Mouse (Mus musculus) telencephalon, adult 2 months (tissue): ENCODE measurements at regions not wholly inside any gene's neighbourhood (a gene's known extent, or its start where the extent isn't known, plus 50 kb on each side); places are given as distances from the start of the nearest gene placed in this dataset.

Source experiments
- DNase-seq: peaks from one replicate; pipeline ENCODE4 v3.0.0-alpha.2; 2011; ENCODE audit warnings: low read depth, low spot score

DNA sequence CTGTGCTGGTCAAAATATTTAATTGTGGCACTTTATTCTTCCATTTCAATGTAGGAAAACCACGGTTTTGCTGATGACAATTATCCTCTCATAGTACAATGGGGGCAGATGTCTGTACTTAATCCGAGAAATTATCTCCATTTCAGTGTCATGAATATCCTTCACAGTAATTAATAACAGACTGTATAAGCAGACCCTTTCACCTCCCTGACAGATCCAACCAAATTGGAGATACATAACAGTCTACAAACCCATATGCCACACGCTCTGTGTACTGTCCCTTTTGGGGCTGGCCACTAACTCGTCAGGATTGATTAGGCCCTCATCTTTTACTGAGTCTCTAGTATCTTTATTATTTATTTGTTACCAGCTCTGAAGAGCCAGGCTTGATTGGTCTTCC, 212.6 kb upstream of the Igfbp7 start:
- DNase-seq: no peak

DNA sequence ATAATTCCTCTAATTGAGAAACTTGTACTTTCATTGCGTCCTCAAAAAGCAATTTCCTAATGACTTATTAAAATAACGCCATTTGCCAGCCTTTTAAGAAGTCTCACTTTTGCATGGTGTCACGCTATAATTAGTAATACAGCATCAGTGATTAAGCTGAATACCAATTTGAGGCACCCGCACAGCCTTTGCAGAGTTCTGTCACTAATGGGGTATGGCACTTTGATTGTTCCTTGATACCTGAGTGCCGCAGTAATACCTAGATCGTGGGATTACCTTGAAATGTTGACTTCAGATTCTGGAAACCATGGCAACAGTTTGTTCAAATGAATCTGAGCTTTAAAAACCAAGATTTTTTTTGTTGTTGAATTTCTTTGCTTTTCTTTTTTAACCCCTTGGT, 202.7 kb upstream of the Igfbp7 start:
- peak; percentile 11 for DNase-seq

DNA sequence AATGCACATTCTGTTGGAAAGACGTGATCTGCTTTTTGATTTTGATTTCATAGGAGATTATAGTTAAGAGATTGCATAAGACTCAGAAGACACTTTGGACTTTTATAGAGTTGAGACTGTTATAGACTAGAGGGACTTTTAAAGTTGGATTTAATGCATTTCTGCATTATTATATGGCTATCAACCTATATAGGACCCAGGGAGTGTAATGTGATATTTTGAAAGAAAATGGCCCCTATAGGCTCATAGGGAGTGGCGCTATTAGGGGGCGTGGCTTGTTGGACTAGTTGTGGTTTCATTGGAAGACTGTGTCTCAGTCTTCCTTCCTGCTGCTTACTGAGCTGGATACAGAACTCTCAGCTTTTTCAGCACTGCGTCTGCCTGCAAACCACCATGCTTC, 186.9 kb upstream of the Igfbp7 start:
- no peak for DNase-seq

DNA sequence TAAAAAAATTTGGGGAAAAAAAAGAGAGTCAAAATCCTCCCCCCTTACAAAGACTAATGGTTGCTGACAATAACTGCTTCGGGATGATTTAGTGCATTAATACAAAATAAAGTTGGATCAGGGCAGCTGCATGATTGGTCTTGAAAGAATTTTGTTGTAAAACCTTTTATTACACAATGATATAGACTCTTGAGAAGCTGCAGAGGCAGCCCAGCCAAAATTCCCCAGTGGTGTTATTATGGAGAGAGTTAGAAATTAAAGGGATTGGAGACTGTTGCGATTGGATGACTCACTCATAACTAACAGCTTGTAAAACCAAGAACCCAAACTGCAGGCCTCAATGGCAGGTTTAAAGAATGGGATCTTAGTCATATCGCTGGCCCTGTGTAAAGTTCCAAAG, 181.4 kb upstream of the Igfbp7 start:
- no peak for DNase-seq

DNA sequence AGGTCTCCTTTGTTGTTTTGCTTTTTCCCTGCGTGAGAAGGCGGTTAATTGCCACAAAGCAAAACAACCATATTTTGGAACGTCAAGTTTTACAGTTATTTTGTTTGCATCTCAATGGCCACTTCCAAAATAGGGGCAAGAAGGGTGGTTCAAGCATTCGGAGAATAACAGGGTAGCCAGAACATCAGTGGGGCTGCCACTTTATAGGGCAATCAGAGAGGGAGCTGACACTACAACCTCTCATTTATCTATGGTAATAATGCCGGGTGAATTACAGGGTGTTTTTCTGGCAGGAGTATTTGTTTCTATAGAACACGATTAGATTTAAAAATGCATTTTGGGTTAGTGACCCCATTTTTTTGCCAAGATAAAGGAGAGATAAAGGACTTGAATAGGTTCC, 173.9 kb upstream of the Igfbp7 start:
- no peak for DNase-seq

DNA sequence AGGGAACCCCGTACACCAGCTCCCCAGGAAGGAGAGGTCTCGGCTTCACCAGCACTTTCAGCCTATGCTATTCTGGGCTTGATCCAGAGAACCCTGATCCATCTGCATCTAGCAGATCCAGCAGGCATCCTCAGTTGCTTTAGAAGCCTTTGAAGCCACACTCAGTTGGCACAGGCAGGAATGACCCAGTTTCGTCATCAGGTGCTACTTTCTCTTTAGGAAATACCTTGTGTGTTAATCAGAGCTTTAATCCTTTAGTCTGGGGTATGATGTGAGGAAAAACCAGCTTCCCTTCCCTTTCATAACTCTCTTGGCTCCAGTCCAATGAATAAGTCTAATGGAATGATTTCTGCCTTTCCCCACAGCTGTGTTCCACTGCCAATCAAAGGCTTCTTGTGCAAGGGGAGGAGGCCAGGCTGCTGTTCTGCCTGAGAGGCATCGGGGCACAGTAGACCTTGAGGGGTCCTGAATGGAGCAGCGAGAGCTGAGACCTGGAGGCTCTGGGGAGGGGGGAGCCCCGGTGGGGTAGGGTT, 173.3 kb upstream of the Igfbp7 start:
- DNase-seq: peak; percentile 33

DNA sequence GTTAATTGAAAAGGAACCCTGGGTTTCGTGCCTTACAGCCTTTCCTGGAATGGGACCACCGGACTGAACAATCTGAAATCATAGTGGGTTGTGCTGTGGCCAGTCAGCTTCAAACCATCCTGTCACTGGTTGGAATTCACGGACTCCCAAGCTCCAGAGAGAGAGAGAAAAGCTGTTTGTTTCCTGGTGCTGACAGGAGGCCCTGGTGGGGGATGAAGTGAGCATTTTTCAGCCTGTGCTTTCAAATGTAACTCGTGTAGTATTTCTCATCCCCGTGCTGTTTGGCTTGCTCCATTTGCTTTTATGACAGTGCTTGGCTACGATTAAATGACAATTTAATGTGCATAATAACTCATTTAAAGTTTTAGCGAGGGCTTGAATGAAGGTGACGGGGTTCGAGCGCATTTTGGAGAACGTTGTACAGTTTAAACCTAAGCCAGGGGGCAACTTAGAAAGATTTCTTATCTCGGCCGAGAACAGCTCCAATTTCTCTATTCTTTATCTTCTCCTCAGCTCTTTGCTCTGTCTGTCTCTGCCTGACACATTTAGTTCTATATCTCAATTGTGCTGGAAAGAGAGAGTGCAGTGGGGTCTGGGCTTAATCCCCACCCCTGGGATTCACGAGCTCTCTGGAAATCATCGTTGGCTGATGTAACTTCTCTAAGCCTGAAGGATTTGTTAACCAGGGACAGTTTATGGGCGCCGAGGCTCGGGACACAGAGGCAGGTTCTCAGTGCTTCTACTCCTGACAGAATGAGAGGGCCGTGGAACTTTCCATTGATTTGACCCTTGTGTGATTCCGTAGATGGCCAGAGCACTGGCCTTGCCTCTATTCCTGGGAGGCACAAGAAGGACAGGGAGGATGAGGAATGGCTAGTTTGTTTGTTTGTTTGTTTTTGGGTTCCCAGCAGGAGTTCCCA, 172.2 kb upstream of the Igfbp7 start:
- DNase-seq: no peak

DNA sequence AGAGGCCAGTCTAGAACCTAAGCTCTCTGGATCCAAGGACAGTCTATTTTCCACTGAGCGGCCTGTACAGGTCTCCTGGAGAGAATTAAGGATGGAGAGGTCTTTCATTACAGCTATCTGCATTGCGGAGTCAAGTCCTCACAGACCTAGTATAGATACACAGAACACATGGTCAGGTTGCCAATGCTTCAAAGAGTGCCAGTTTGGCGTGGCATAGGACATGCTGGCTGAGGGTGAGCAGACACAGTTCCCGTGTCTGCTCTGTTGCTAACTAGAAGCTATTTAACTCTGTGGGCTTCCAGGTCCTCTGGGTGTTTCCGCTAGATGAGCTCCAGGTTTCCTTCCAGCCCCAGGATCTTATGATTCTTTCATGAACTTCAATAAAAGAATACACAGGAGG, 169.0 kb upstream of the Igfbp7 start:
- no peak for DNase-seq

DNA sequence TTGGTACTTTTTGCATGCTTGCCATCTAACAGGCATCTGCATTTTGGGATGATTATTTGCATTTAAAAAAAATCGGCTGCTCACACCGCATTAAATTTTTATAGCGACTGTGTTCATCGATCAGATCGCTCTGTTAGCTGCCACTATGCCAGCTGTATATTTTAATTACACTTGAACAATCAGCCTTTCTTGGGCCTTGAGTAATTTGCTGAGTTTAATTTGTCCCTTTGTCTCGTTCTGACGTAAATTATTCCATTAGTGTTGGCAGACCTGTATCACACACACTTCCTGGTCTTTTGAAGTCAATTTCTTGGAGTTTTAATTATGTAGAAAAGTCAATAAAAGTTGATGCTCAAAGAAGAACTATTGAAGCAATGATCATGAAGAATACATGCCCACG, 167.9 kb upstream of the Igfbp7 start:
- no peak for DNase-seq

DNA sequence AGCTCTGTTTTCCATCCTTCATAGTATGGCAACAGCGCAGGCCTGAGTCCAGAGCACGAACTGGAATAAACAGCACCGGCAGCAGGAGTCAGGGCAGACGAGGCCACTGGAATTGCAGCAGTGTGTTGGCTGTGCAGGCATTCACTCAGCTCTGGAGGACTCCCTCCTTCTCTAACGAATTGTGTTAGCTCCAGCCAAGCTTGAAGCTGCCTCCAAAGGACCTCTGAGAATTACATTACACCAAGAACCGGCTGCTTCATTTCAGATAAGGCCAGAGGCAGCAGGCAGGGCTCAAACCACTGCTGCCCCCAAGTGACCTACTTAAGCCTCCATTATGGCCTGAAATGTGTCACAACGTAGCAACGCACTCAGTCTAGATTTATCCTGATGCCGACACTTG, 162.5 kb upstream of the Igfbp7 start:
- DNase-seq: no peak

DNA sequence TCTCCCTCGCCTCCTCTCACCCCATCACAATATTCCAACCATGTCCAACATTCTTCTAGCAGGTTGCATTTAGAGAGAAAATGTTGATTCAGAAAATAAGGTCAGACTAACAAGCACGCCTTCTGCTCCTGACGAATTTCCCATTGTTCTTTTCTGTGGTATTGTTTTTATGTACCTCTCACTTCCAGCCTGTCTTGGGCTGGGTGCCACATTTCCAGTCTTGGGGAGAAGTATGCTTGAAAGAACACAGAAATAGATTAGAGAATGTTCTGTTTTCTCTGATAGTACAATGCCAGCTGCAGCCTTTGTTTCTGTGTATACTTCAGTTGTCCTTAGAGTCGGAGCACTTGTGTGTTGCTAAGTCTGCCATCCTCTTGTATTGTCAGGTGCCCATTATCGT, 160.3 kb upstream of the Igfbp7 start:
- peak; percentile 27 for DNase-seq

DNA sequence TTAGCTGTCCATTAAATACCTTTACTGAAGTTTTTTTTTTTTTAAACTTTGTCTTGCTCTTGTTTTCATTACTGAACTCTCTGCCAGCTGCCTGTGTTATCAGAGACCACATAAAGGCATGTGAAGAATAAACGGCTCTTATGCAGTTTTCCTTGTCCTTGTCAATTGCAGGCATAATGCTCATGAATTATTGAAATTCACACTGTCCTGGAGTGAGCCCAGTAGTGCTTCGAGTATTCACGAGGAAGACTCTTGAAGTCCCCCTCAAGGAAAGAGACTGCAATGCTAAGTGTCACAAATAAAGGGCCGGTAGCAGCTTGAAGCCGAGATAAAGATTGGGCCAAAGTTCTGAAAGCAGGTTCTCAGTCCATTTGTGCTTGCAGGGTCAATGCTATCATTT, 144.7 kb upstream of the Igfbp7 start:
- DNase-seq: no peak

DNA sequence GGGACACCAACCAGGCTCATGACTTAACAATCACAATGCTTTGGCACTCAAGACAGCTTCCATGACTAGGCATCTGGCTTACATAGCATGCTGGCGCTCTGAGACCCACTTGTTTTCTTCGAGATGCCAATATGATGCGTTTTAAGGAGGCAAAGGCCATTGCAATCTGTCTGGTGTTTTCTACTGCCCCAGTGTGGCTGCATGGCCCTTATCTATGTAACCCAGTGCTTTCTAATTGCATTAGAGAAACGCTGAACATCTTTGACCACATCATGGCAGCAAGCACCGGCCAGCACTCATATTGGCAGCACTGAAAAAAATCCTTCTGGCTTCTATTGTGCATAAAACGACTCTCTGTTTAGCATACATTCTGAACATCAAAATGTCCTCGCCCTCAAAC, 144.2 kb upstream of the Igfbp7 start:
- DNase-seq: no peak

DNA sequence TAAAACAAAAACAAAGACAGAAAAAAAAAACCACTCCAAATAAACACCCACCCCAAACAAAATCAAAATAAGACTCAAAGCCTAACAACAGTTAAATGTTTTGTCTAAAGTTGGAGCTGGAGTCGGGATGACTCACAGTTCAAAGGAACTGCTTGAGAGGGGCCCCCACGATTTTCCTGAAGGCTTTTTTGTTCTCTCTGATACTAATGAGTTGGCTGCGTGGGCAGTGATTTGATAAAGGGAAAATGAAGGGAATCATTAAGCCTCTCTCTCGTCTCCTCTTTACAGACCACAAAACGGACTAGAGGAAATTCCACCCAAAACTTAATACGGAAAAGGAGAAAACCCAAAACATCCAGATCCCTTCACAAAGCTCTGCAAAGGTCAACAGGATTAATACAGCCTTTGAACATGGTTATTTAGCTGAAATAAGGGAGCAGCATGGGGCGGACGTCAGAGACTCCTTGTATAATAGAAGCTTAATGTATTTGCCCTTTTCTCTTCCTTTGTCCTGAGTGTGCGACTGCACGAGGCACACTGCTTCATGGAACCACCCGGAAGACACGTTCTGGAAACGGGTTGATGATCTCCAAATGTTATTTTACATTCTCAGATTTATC, 138.3 kb upstream of the Igfbp7 start:
- no peak for DNase-seq

DNA sequence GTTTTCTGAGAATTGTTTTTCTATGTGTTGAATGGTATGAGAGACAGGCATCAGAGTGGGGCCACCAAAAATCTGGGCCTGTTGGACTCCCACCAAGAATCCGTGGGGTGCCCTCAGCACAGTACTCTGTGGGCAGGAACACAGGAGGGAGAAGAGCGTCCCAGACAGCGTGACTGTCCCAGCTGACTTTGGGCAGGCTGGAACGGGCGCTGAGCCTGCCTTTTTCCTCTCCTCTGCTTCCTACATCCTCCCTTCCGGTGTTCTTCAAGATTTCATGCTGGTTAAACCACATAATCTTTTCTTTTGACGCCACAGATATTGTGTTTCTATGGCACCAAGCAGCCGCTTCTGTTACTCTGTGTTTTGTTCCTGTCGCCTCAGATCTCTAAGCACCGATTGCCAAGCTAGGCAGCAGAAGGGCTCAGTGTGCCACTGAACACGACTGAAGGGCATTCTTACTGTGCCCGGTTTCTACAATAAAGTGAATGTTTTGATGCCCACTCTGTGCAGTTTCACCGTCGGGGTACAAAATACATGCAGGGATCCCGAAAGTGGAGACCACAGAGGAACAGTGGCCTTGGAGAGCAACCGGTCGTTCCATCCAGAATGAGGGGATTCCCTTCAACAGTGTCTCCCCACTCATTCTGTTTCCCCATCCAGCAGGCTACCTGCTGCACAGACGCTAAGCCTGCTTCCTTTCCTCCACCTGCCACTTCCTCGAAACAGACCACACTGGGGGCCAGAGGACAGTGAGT, 124.6 kb upstream of the Igfbp7 start:
- DNase-seq: peak; percentile 29

DNA sequence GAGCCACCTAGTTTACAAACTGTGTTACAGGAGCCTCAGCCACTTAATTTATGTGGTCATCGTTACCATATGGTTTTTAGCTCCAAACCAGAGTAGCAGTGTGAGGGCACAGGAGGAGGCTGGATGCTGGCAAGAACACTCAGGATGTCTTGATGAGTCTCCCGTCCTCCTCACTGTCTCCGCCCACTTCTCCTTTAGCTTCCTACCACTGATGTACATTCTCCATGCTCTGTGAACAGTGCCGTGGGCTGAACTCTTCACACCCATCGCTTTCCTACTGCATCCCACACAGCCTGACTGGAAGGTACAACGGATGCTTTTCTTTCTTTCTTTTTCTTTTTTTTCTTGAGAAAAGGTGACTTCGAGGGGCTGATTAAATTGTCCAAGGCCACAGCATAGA, 122.5 kb upstream of the Igfbp7 start:
- peak; percentile 46 for DNase-seq

DNA sequence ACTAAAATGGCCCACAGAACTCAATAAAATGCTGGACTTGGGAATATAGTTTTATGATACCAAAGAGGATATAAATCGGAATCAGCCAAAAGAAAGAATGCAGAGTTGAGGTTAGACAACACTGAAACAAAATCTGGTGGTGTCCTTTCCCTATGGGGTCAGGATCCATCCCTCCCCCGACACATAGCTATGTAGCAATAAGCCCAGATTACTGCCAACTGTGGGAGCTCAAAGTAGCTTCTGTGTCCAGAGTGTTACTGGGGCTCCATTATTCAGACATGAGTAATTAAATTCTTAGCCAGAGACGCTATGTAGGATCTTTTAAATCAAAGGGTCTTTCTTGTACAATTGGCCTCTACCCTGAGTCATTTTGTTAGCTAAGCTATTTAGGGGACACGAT, 109.4 kb upstream of the Igfbp7 start:
- DNase-seq: no peak

DNA sequence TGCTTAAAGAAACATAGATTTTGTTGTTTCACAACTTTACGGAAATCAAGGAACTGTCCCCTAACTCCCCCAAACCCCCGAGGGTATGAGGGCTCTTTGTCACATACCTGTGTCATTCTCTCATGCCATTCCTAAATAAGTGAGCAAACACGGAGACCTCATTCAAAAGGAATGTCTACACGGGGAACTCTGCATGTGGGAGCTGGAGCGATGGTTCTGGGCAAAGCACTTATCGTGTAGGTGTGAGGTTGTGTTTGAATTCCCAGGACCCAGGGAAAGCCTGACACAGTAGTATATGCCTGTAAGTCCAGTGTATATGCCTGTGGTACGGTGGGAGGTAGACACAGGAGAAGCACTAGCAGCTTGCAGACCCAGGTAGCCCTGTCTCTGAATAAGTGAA, 107.6 kb upstream of the Igfbp7 start:
- DNase-seq: no peak

DNA sequence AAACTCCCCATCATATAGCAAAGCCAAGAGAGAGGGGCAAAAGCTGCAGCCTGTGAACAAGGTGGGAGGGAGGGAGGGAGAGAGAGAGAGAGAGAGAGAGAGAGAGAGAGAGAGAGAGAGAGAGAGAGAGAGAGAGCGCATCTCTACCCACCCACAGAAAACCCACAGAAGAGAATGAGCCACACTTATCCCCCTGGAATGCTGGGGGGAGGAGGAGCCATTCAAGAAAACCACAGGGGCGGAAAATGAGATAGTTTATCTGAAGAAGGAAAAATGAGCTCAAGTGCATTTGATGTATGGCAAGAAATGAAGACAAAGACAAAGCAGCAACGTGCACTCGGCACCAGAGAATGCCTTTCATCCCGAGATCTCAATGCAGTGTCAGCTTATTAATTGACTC, 94.8 kb upstream of the Igfbp7 start:
- DNase-seq: peak; percentile 8

DNA sequence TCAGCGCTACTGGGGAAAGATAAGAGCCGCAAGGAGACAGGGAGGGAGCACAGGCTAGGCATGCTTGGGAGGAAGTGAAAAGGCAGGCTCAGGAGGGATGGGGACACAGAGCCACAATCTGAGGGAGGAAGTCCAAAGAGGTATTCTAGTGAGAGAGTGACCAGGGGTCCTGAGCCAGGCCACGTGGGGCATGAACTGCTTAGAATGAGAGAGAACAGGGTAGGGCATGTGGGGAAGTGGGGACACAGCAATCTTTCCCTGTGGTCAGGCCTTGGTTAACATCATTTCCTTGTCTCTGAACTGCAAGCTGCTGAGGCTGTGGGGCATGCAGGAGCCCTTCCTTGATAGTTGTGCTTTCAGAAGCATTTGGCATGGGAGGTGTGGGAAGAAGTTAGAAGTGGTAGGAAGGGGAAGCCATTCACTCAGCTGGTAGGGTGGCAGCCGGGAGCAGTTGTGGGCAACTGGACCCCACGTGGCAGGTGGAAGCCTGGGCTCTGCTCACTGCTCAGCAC, 92.2 kb upstream of the Igfbp7 start:
- no peak for DNase-seq

DNA sequence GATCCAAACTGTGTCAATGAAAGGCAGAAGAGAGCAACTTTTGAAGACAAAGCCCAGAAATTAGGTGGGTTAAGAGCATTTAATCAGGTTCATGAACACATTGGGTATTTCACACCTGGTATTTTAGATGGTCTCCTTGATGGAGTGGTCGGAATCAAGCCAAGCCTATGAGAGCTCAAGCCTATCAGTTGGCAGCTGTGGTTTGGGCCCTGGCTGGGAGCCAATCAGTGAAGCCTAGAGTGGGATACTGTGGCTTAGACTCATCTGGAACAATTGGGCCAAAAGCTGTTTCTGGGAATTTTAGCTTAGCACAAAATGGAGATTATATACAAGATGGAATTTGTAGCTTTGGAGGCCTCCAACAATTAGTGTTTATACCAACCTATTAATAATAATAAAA, 86.8 kb upstream of the Igfbp7 start:
- no peak for DNase-seq

DNA sequence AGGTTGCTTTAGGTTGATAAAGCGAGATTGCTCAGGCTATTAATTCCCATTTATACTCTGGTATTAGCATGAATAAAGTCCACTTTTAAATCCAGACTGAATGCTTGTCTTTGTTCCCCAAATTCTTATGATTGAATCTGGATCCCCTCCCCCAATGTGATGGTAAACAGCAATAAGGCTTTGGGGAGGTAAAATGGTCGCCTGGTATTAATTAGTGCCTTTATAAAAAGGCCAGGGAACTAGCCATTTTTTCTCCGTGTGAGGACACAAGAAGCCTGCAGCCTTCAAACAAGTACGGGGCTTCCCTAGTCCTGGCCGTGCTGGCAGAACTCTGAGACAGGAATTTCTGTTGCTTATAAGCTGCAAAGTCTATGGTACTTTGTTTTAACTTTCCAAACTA, 81.1 kb upstream of the Igfbp7 start:
- no peak for DNase-seq
